Mouse (Mus musculus): Measurements from ENCODE around the gene Cd200r4. TPM values are rescaled to one million over a fixed set of nuclear protein-coding genes. Genes with fewer than 3 reads are reported as not detected.

Gene Cd200r4
- polyA plus RNA-seq, 1 experiment from 2014 or later = 0.16 TPM

DNA sequence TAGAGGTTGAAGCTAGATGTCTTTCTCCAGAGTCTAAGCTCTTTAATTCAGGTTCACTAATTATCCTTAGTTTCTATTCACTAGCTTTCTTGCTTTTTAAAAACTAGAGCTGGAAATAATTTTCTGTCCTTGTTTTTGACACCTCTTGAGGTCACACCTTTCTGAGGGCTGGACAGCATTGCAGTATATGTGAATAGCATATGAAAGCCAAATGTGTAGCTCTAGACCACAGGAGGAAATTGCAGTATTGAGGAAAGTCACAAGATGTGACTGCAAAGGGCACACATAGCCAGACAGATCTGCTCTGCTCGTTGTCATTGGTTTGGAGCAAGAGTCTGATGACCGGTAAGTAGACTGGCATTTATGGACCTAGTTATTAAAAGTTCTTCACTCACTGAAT lies 55.3 kb downstream of the Cd200r4 start, which contains the start of gene Cd200r2:
TSS of gene Cd200r2 (plus strand) at position 301 of the 400 bp plus-strand sequence.
- Histone ChIP-seq H3K4me3 (ENCODE audit: low read depth, low read length) (no peak within 1 kb of the TSS), H3K4me2 (replicated peaks; ENCODE audit: low read depth) (no peak within 1 kb of the TSS), H3K36me3 (ENCODE audit: control insufficient read depth, insufficient read depth) (no peaks in the 10 kb centered on the region), H3K9ac (ENCODE audit: low read depth, low read length) (no peak within 1 kb of the TSS), H3K9me3 (ENCODE audit: control insufficient read depth) (no peaks in the 10 kb centered on the region), H3K4me1 (replicated peaks; ENCODE audit: control insufficient read depth, insufficient read depth, low read length) (no peaks in the 10 kb centered on the region), H3K27ac (ENCODE audit: low read depth, low read length) (no peak within 1 kb of the TSS), H3K27me3 (replicated peaks; ENCODE audit: control insufficient read depth, insufficient read depth, low read length) (no peaks in the 10 kb centered on the region)
- no peak for TF ChIP-seq CTCF (IDR thresholded peaks at IDR 0.05; ENCODE audit: low read depth)
- no peak for ATAC-seq
- 88% methylated on average over 2 of the region's 2 CpGs for WGBS

DNA sequence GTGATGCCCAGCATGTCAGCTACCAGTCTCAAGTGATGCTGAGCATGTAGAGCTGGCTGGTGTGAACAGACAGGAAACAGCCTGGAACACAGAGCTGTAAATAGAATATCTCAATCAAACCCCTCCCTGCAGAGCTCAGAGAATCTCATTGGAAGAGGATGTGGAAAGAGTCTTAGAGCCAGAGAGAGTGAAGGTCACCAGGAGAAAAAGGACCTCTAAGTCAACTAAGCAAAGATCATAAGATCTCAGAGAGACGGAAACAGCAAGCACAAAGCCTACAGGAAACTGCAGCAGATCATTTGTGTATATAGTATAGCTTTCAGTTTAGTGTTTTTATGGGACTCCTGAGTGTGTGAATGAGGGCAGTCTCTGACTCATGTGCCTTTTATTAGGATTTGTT lies 63.6 kb downstream of the Cd200r4 start:
- WGBS = 15% methylated on average over 1 of the region's 1 CpGs
- Histone ChIP-seq H3K9ac (ENCODE audit: low read depth, low read length) (no peak overlapping the region), H3K27me3 (replicated peaks; ENCODE audit: control insufficient read depth, insufficient read depth, low read length) (no peaks in the 10 kb centered on the region), H3K9me3 (ENCODE audit: control insufficient read depth) (no peaks in the 10 kb centered on the region), H3K27ac (ENCODE audit: low read depth, low read length) (no peak overlapping the region), H3K4me3 (ENCODE audit: low read depth, low read length) (no peak overlapping the region), H3K36me3 (ENCODE audit: control insufficient read depth, insufficient read depth) (no peaks in the 10 kb centered on the region), H3K4me1 (replicated peaks; ENCODE audit: control insufficient read depth, insufficient read depth, low read length) (no peaks in the 10 kb centered on the region), H3K4me2 (replicated peaks; ENCODE audit: low read depth) (no peak overlapping the region)
- no peak for TF ChIP-seq CTCF (IDR thresholded peaks at IDR 0.05; ENCODE audit: low read depth)
- ATAC-seq = peak; percentile 93

DNA sequence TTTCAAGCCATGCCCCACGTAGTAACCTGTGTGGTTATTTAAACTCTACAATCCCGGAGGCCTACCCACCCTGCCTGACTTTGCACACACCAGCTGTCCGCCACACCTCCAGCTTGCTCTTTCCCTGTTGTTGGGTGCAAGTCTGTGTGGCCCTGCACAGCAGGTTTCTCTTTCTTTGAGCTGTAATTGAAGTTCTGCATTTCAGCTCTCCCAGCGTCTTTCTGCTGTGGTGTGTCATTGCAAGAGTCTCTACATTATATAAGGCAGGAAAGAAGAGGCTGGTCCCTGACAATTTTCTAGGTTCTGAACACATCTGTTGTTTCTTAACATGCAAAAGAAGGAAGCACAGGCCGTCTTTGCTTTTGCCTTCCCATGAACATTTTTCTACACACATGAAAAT lies 65.1 kb downstream of the Cd200r4 start:
- WGBS = 63% methylated on average over 5 of the region's 5 CpGs
- H3K4me3 ChIP-seq (ENCODE audit: low read depth, low read length) = no peak overlapping the region
- no peaks in the 10 kb centered on the region for H3K9me3 ChIP-seq (ENCODE audit: control insufficient read depth)
- no peaks in the 10 kb centered on the region for H3K27me3 ChIP-seq (replicated peaks; ENCODE audit: control insufficient read depth, insufficient read depth, low read length)
- no peak overlapping the region for H3K27ac ChIP-seq (ENCODE audit: low read depth, low read length)
- ATAC-seq = no peak
- no peak overlapping the region for H3K9ac ChIP-seq (ENCODE audit: low read depth, low read length)
- no peaks in the 10 kb centered on the region for H3K4me1 ChIP-seq (replicated peaks; ENCODE audit: control insufficient read depth, insufficient read depth, low read length)
- no peak overlapping the region for H3K4me2 ChIP-seq (replicated peaks; ENCODE audit: low read depth)
- TF ChIP-seq CTCF (IDR thresholded peaks at IDR 0.05; ENCODE audit: low read depth) = no peak
- H3K36me3 ChIP-seq (ENCODE audit: control insufficient read depth, insufficient read depth) = no peaks in the 10 kb centered on the region

DNA sequence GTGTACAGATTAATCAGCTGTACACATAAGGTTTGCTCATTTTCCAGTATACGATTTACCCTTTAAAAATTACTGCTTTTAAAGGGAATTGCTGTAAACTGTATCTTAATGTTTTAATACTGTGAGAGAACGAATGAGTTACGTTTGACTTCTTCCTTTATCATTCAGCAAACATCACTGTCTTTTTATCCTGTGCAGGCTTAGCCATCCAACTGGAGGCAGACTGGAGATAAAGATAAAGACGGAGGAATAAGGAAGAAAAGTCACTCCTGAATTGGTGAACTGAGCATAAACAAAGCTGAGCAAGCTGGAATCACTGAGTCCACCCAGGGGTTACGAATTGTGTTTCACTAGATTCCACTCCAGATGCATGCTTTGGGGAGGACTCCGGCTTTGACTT lies 66.1 kb downstream of the Cd200r4 start:
- ATAC-seq = no peak
- Histone ChIP-seq H3K4me2 (replicated peaks; ENCODE audit: low read depth) (no peak overlapping the region), H3K36me3 (ENCODE audit: control insufficient read depth, insufficient read depth) (no peaks in the 10 kb centered on the region), H3K9ac (ENCODE audit: low read depth, low read length) (no peak overlapping the region), H3K4me3 (ENCODE audit: low read depth, low read length) (no peak overlapping the region), H3K27me3 (replicated peaks; ENCODE audit: control insufficient read depth, insufficient read depth, low read length) (no peaks in the 10 kb centered on the region), H3K27ac (ENCODE audit: low read depth, low read length) (no peak overlapping the region), H3K4me1 (replicated peaks; ENCODE audit: control insufficient read depth, insufficient read depth, low read length) (no peaks in the 10 kb centered on the region), H3K9me3 (ENCODE audit: control insufficient read depth) (no peaks in the 10 kb centered on the region)
- 66% methylated on average over 6 of the region's 6 CpGs for WGBS
- no peak for TF ChIP-seq CTCF (IDR thresholded peaks at IDR 0.05; ENCODE audit: low read depth)

Other genes starting within 250 kb of the Cd200r4 start
- 2.2 and 2.3 TPM in 2 replicates for gene Nepro, start 87.4 kb upstream of the Cd200r4 start, polyA plus RNA-seq (2015; fragmentation: Nextera tagmentation; extraction: Ambion mirVana)
- 21.5 and 24.5 TPM in 2 replicates for gene Gtpbp8, start 65.4 kb upstream of the Cd200r4 start, polyA plus RNA-seq (2015; fragmentation: Nextera tagmentation; extraction: Ambion mirVana)
- gene Cd200r1, start 46.0 kb upstream of the Cd200r4 start, polyA plus RNA-seq (2015; fragmentation: Nextera tagmentation; extraction: Ambion mirVana) = 0.56 and 0.69 TPM in 2 replicates
- 0.22 and 0.46 TPM in 2 replicates for gene Cd200r2, start 55.4 kb downstream of the Cd200r4 start, polyA plus RNA-seq (2015; fragmentation: Nextera tagmentation; extraction: Ambion mirVana)
- gene Cd200r3, start 131.9 kb downstream of the Cd200r4 start, polyA plus RNA-seq (2015; fragmentation: Nextera tagmentation; extraction: Ambion mirVana) = 0.25 TPM in 1 of 2 replicates, not detected in the other

All from intestine, postnatal 0 days (tissue).